Comparison of ENCODE assay signal across 13 mouse cellular contexts in the genomic region with DNA sequence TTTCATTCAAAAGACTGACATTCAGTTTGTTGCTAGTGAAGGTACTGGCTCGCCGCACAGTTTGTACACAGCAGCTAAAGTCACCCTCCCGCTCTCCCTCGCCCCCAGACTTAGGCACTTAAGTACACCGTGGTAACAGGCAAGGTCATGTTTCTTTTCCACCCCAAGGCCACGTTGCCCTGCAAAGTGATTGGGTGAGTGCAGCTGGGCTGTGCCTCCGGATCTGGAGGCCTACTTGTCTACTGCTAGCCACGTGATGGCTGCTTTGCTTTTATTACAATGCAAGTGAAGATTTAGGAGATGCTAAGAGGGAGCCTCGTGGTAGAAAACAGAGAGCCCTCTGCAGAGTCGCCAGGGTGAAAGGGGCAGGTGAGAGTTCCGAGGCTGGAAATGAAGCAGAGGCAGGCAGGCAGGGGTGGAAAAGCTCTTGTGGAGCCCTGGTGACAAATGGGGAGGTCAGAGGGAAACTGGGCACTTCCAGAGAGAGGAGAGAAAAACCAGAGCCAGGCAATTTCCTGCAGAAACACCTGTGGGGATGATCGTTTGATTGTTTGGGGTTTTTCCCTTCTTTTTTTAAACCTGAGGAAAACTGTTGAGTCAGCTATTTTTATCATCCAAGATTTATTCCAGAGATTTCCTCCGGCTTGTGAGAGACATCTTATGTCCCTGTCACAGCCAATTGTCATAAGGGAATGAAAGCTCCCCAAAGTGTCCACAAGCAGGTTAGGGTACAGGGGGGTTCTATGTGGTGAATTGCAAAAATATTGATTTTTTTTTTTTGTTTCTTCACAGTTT.
DNase-seq lines count a peak whose midpoint lies in the region; ATAC-seq lines count a peak whose summit lies in the region.
"Had no signal": no experiment of that assay in that cellular context is flagged by ENCODE, and none has a peak within 500 bp of the region (broad histone marks: within the 10 kb centered on the region; RNA-seq: fewer than 3 reads in every experiment).

No protein-coding gene starts in this region.

- no peak overlapping the region for H3K9ac ChIP-seq in forebrain, embryonic 12.5 days
- H3K9ac ChIP-seq in midbrain, embryonic 16.5 days (ENCODE audit: low read depth, low read length): no peak overlapping the region
- H3K9ac ChIP-seq in limb, embryonic 12.5 days (replicated peaks): no peak overlapping the region
- H3K9ac ChIP-seq: limb, embryonic 15.5 days had no signal

- 33% methylated on average over 13 of the region's 13 CpGs for WGBS in forebrain, embryonic 10.5 days
- 36% methylated on average over 13 of the region's 13 CpGs for WGBS in forebrain, embryonic 12.5 days
- 37% methylated on average over 13 of the region's 13 CpGs for WGBS in midbrain, embryonic 10.5 days
- 31% methylated on average over 13 of the region's 13 CpGs for WGBS in midbrain, embryonic 16.5 days
- 9% methylated on average over 13 of the region's 13 CpGs for WGBS in limb, embryonic 12.5 days

- no peak overlapping the region for H3K4me3 ChIP-seq in forebrain, embryonic 10.5 days
- H3K4me3 ChIP-seq in forebrain, embryonic 12.5 days (replicated peaks): no peak overlapping the region
- no peak overlapping the region for H3K4me3 ChIP-seq in midbrain, embryonic 10.5 days
- no peak overlapping the region for H3K4me3 ChIP-seq in midbrain, embryonic 16.5 days (ENCODE audit: low read depth, low read length)
- no peak overlapping the region for H3K4me3 ChIP-seq in limb, embryonic 12.5 days (replicated peaks)
- H3K4me3 ChIP-seq: gastrocnemius, adult 2 months; limb, embryonic 15.5 days had no signal

- H3K27ac ChIP-seq in forebrain, embryonic 10.5 days: peak overlapping the region; percentile 35; the same call in 1 of the 2 replicates
- H3K27ac ChIP-seq in forebrain, embryonic 12.5 days: no peak overlapping the region
- peak overlapping the region; percentile 38 for H3K27ac ChIP-seq in midbrain, embryonic 10.5 days (replicated peaks)
- no peak overlapping the region for H3K27ac ChIP-seq in midbrain, embryonic 16.5 days (ENCODE audit: low read length)
- peak overlapping the region; percentile 24; the same call in 1 of the 2 replicates for H3K27ac ChIP-seq in limb, embryonic 12.5 days
- H3K27ac ChIP-seq: gastrocnemius, adult 2 months; limb, embryonic 15.5 days had no signal

- H3K27me3 ChIP-seq in forebrain, embryonic 10.5 days (ENCODE audit: poor library complexity, severe bottlenecking): peaks cover 73% of the 10 kb centered on the region
- peaks cover 7% of the 10 kb centered on the region; the same call in 1 of the 2 replicates for H3K27me3 ChIP-seq in forebrain, embryonic 12.5 days
- H3K27me3 ChIP-seq in midbrain, embryonic 10.5 days (ENCODE audit: low read depth, poor library complexity, severe bottlenecking): peaks cover 60% of the 10 kb centered on the region
- no peaks in the 10 kb centered on the region for H3K27me3 ChIP-seq in midbrain, embryonic 16.5 days (ENCODE audit: control insufficient read depth, insufficient read depth, low read depth, low read length)
- no peaks in the 10 kb centered on the region; the same call in 1 of the 2 replicates for H3K27me3 ChIP-seq in limb, embryonic 12.5 days
- H3K27me3 ChIP-seq: limb, embryonic 15.5 days had no signal

- no peaks in the 10 kb centered on the region for H3K9me3 ChIP-seq in forebrain, embryonic 10.5 days
- H3K9me3 ChIP-seq in forebrain, embryonic 12.5 days: no peaks in the 10 kb centered on the region
- H3K9me3 ChIP-seq in midbrain, embryonic 10.5 days (replicated peaks): no peaks in the 10 kb centered on the region; the same call in 1 of the 2 replicates
- H3K9me3 ChIP-seq in midbrain, embryonic 16.5 days (replicated peaks; ENCODE audit: control insufficient read depth, low read length, poor library complexity, severe bottlenecking): no peaks in the 10 kb centered on the region
- no peaks in the 10 kb centered on the region for H3K9me3 ChIP-seq in limb, embryonic 12.5 days
- H3K9me3 ChIP-seq: limb, embryonic 15.5 days had no signal

- no peak for DNase-seq in forebrain, embryonic 10.5 days (ENCODE audit: extremely low spot score, low spot score)
- DNase-seq in midbrain, embryonic 10.5 days (ENCODE audit: low spot score): no peak
- DNase-seq in embryo, embryonic 9.5 days (ENCODE audit: extremely low spot score): peak; percentile 42
- DNase-seq in cerebellum, postnatal 14 days: no peak
- no peak for DNase-seq in cerebellum, postnatal 4 days (ENCODE audit: low spot score in 2 of 2)
- DNase-seq: gastrocnemius, adult 2 months; heart, postnatal 10 days; lung, postnatal 10 days; retina, postnatal 1 day had no signal

- ATAC-seq in forebrain, embryonic 12.5 days (ENCODE audit: low FRiP score): no peak
- ATAC-seq in midbrain, embryonic 16.5 days: no peak
- ATAC-seq in limb, embryonic 12.5 days (ENCODE audit: insufficient number of reproducible peaks, insufficient read depth, low FRiP score, low TSS enrichment, low read depth): peak; percentile 58; the same call in 1 of the 2 replicates

- H3K36me3 ChIP-seq in forebrain, embryonic 10.5 days (replicated peaks): no peaks in the 10 kb centered on the region
- H3K36me3 ChIP-seq in forebrain, embryonic 12.5 days (replicated peaks): no peaks in the 10 kb centered on the region
- no peaks in the 10 kb centered on the region for H3K36me3 ChIP-seq in midbrain, embryonic 10.5 days
- no peaks in the 10 kb centered on the region for H3K36me3 ChIP-seq in midbrain, embryonic 16.5 days (ENCODE audit: control insufficient read depth, insufficient read depth, low read length)
- H3K36me3 ChIP-seq in limb, embryonic 12.5 days: no peaks in the 10 kb centered on the region
- H3K36me3 ChIP-seq: limb, embryonic 15.5 days had no signal

- peaks cover 55% of the 10 kb centered on the region for H3K4me1 ChIP-seq in forebrain, embryonic 10.5 days
- peaks cover 40% of the 10 kb centered on the region for H3K4me1 ChIP-seq in forebrain, embryonic 12.5 days
- H3K4me1 ChIP-seq in midbrain, embryonic 10.5 days: peaks cover 54% of the 10 kb centered on the region
- peaks cover 19% of the 10 kb centered on the region for H3K4me1 ChIP-seq in midbrain, embryonic 16.5 days (ENCODE audit: control insufficient read depth, insufficient read depth, low read length)
- peaks cover 53% of the 10 kb centered on the region for H3K4me1 ChIP-seq in limb, embryonic 12.5 days (replicated peaks)

- H3K4me2 ChIP-seq in forebrain, embryonic 12.5 days: no peak overlapping the region
- H3K4me2 ChIP-seq in midbrain, embryonic 16.5 days (ENCODE audit: low read length): no peak overlapping the region
- 0 out of 2 replicates have a peak overlapping the region, but pooled peaks have one; percentile 14 for H3K4me2 ChIP-seq in limb, embryonic 12.5 days
- H3K4me2 ChIP-seq: limb, embryonic 15.5 days had no signal

Comparison
In these comparisons a context has a peak if more than half of its experiments do, and no peak if none do; other contexts are left out.
1. H3K27ac ChIP-seq: peak in forebrain, embryonic 10.5 days (single experiment), midbrain, embryonic 10.5 days (single experiment) and limb, embryonic 12.5 days (single experiment); none in forebrain, embryonic 12.5 days (single experiment) and midbrain, embryonic 16.5 days (single experiment).